Mouse (Mus musculus) midbrain, embryonic 14.5 days (tissue): ENCODE results near the gene Cpm. TPM values are rescaled to one million over a fixed set of nuclear protein-coding genes. Genes with fewer than 3 reads are reported as not detected.

ENCODE experiments used
- ATAC-seq: fragments of 200-750 bp; cut with Nextera tagmentation; 2 replicates; pipeline ENCODE4 v1.8.0; 2017; ENCODE audit warnings: moderate number of reproducible peaks, moderate library complexity; ENCODE audit not compliant: low FRiP score, low TSS enrichment
- DNase-seq: peaks from one replicate; pipeline ENCODE4 v3.0.0-alpha.2; 2015
- H3K27ac ChIP-seq: fragments of 300-500 bp; sonication (generic); replicated peaks from 2 replicates; pipeline ENCODE4 v1.5.1; 2014; ENCODE audit warnings: mild to moderate bottlenecking, low read depth, low read length, moderate library complexity
- H3K27me3 ChIP-seq: fragments of 300-500 bp; sonication (generic); 2 replicates; pipeline ENCODE4 v1.6.1; 2014; ENCODE audit warnings: low read length, control low read depth, mixed read lengths; ENCODE audit not compliant: control insufficient read depth, insufficient read depth
- H3K36me3 ChIP-seq: fragments of 300-500 bp; sonication (generic); 2 replicates; pipeline ENCODE4 v1.6.1; 2014; ENCODE audit warnings: low read length, control low read depth; ENCODE audit not compliant: control insufficient read depth, insufficient read depth
- H3K4me1 ChIP-seq: fragments of 300-500 bp; sonication (generic); 2 replicates; pipeline ENCODE4 v1.6.1; 2014; ENCODE audit warnings: mild to moderate bottlenecking, antibody characterized with exemption, low read length, control low read depth; ENCODE audit not compliant: control insufficient read depth, insufficient read depth
- H3K4me2 ChIP-seq: fragments of 300-500 bp; sonication (generic); 2 replicates; pipeline ENCODE4 v1.6.1; 2014; ENCODE audit warnings: mild to moderate bottlenecking, low read length, moderate library complexity
- H3K4me3 ChIP-seq: fragments of 300-500 bp; sonication (generic); replicated peaks from 2 replicates; pipeline ENCODE4 v1.5.1; 2014; ENCODE audit warnings: low read depth, low read length
- H3K9ac ChIP-seq: fragments of 300-500 bp; sonication (generic); replicated peaks from 2 replicates; pipeline ENCODE4 v1.6.1; 2014; ENCODE audit warnings: mild to moderate bottlenecking, low read length, moderate library complexity
- H3K9me3 ChIP-seq: fragments of 300-500 bp; sonication (generic); 2 replicates; pipeline ENCODE4 v1.6.1; 2016; ENCODE audit warnings: low read length, control low read depth, mixed read lengths; ENCODE audit not compliant: control insufficient read depth
- WGBS: fragments of 180-500 bp; shearing (Covaris S2); extraction: QIAGEN DNeasy Blood & Tissue Kit; methylation state at CpG from one replicate; pipeline ENCODE4 v1.1.7; 2014; 5-methylcytosine and 5-hydroxymethylcytosine counted together
- polyA plus RNA-seq: library from polyadenylated mRNA; unstranded; fragments of >200 nt; fragmentation: Nextera tagmentation; extraction: Ambion mirVana; gene quantifications from 2 replicates; pipeline ENCODE4 v1.2.1, GENCODE M21; 2014

The Cpm gene
- polyA plus RNA-seq, 1 experiment from 2014 or later: 5.4 TPM

- peaks cover 27% of the 10 kb centered on the region for H3K27me3 ChIP-seq
- DNase-seq: no peak
- no peak overlapping the region for H3K27ac ChIP-seq
- H3K4me2 ChIP-seq: no peak overlapping the region
- no peak overlapping the region for H3K4me3 ChIP-seq
- no peaks in the 10 kb centered on the region for H3K9me3 ChIP-seq
- H3K9ac ChIP-seq: no peak overlapping the region
- no peaks in the 10 kb centered on the region for H3K36me3 ChIP-seq
- H3K4me1 ChIP-seq: peaks cover 9% of the 10 kb centered on the region
- WGBS: 88% methylated on average over 5 of the region's 5 CpGs
- no peak for ATAC-seq
These were observed 4.4 kb downstream of the Cpm start for GRCm38 (mm10) chr10:117633564-117634208.

DNA sequence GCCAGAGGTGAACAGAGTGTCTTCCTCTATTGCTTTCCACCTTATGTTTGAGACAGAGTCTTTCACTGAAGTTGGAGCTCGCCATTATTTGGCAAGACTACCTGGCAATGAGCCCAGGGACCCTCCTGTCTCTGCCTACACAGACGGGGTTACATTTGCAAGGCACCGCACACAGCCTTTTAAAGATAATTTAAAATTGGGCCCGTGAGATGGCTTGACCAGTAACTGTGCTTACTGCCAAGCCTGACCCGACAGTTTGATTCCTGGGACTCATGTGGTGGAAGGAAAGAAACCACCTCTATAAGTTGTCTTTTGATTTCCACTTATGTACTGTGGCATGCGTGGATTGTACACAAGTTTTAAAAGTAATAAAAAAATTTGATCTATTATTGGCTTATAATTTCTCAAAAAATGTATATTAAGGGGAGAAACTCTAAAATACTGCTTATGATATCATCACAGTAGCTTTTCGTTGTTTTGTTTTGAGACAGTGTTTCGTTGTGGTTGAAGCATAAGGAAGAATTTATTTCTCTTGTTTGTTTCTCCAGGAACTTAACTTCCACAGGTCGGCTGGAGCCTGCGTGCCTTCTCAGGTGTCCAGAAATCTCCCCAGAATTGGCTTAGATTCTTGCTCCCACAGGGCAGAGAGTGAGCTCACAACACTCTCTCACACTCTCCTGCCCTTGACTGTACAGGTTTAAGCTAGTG is 5.2 kb downstream of the Cpm start:
- no peak overlapping the region for H3K27ac ChIP-seq
- H3K4me1 ChIP-seq: peaks cover under 1% of the 10 kb centered on the region
- H3K4me3 ChIP-seq: no peak overlapping the region
- ATAC-seq (no peak), DNase-seq (no peak)
- no peak overlapping the region for H3K9ac ChIP-seq
- peaks cover 19% of the 10 kb centered on the region for H3K27me3 ChIP-seq
- 89% methylated on average over 10 of the region's 10 CpGs for WGBS
- no peaks in the 10 kb centered on the region for H3K9me3 ChIP-seq
- H3K36me3 ChIP-seq: no peaks in the 10 kb centered on the region
- no peak overlapping the region for H3K4me2 ChIP-seq

DNA sequence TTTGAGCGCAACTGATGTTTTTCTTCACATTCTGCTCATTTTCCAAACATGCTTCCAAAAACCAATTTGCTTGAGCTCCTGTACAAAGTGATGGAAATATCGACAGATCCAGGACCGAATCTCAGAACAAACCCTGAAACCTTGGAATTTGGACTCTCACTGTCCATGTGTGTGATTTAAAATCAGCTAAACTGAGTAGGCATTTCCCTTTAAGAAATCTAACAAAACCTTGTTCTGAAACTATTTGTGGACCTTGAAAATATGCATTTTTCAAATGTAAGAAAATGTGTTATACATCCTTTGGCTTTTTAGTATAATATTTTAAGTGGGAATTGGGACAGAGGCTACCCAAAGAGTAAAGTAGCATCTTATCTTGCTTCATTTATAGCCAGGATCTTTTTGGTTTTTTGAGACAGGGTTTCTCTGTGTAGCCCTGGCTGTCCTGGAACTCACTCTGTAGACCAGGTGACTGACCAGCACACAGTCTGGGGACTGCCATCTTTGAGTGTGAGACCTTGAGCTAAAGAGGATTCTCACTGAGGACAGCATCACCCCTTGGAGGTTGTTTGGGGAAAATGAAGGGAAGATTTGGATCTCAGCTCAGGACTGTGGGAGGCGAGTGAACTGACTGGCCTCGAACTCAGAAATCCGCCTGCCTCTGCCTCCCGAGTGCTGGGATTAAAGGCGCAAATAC is 5.9 kb downstream of the Cpm start:
- H3K4me1 ChIP-seq: no peaks in the 10 kb centered on the region; the same call in 1 of the 2 replicates
- H3K36me3 ChIP-seq: no peaks in the 10 kb centered on the region
- no peak overlapping the region for H3K27ac ChIP-seq
- ATAC-seq (no peak), DNase-seq (no peak)
- H3K4me2 ChIP-seq: no peak overlapping the region
- no peak overlapping the region for H3K4me3 ChIP-seq
- H3K9ac ChIP-seq: no peak overlapping the region
- peaks cover 12% of the 10 kb centered on the region for H3K27me3 ChIP-seq
- H3K9me3 ChIP-seq: no peaks in the 10 kb centered on the region
- WGBS: 95% methylated on average over 8 of the region's 8 CpGs

DNA sequence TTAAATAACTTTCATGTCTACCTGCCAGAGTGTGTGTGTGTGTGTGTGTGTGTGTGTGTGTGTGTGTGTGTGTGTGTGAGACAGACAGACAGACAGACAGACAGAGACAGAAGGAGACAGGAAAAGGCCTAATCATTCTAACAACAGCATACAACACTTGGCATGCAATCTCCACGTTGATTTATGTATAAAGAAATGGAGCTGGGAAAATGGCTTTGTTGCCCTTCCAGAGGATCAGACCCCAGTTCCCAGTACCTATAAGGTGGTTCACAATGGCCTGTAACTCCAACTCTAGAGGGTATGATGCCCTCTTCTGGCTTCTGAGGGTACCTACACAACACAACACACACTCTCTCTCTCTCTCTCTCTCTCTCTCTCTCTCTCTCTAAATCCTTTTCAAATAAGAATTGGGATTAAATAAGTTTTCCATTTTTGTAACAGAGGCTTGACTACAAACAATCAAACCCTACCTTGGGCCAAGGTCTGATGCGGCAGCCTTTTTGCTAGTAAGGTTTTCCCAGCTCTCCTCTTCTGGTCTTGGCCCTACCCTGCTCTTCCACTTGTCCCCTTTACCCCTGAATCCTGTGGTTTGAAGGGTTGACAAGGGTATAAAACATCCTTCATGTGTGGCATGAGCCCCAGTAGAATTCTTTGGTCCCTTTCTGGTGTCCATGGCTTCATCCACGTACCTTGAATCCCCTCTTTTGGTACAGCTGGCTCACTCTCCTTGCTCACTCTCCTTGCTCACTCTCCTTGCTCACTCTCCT is 6.7 kb downstream of the Cpm start:
- DNase-seq (no peak), ATAC-seq (no peak)
- no peak overlapping the region for H3K27ac ChIP-seq
- H3K9me3 ChIP-seq: no peaks in the 10 kb centered on the region
- H3K27me3 ChIP-seq: peaks cover 4% of the 10 kb centered on the region
- no peak overlapping the region for H3K4me2 ChIP-seq
- no peak overlapping the region for H3K9ac ChIP-seq
- no peaks in the 10 kb centered on the region for H3K36me3 ChIP-seq
- H3K4me1 ChIP-seq: no peaks in the 10 kb centered on the region; the same call in 1 of the 2 replicates
- no peak overlapping the region for H3K4me3 ChIP-seq
- 80% methylated on average over 3 of the region's 3 CpGs for WGBS

DNA sequence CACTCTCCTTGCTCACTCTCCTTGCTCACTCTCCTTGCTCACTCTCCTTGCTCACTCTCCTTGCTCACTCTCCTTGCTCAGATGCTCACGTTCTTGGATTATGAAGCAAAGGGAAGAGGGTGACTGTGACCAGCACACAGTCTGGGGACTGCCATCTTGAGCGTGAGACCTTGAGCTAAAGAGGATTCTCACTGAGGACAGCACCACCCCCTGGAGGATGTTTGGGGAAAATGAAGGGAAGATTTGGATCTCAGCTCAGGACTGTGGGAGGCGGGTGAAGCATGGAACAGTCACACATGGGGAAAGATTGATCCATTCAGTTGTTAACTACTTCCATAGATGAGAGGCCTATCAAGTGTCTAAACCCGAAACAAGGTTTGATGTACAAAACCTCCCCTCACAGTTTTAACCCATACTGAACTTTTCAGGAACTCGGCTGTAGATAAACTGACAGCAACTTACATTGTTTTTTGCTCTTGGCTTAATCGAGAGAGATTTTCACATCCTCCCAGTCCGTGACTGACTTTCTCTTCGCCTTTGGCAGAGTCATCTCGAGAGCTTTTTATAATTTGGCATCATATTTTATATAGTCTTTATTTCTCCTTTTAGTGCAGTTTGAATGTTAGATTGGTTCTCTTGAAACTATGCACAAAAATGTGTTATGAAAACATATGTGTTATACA is 7.9 kb downstream of the Cpm start:
- 70% methylated on average over 9 of the region's 9 CpGs for WGBS
- no peaks in the 10 kb centered on the region; the same call in 1 of the 2 replicates for H3K4me1 ChIP-seq
- no peaks in the 10 kb centered on the region for H3K27me3 ChIP-seq

DNA sequence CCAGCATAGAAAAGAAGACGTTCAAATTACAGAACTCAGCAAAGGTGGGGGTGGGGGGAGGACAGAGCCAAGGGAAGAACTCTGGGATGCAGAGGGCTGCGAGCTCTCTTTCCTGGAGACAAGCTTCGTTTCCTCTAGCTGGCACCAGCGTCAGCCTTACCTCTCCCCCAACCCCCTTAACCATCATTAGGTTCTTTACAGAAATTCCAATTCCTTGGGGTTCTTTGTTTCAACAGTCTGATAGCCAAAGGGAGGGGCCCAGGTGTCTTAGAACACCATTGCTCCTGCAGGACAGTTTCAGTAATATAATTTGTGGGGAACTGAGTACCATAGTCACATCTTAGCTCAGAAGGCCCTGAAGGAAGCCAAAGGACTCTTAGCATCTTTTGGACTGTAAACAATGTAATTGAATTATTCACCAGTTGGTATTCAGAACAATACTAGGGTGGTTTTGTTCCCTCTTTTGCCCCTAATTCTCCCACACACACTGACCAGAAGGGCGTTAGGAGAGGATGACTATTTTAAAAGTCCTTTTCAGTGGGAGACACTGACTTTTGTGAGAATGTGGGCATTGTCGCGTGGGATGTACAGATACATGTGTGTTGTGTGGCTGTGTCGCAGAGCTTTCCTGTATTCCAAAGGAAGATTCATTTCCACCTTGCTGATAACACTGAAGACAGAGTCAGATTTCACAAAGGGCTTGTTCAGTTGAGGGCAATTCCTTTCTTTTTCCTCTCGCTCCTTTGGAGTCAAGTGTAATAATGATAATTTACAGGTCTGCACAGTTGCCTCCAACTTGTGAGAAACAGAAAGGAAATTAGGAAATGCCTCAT is 8.7 kb downstream of the Cpm start:
- no peak overlapping the region for H3K4me2 ChIP-seq
- H3K27ac ChIP-seq: no peak overlapping the region
- H3K36me3 ChIP-seq: no peaks in the 10 kb centered on the region
- H3K9me3 ChIP-seq: no peaks in the 10 kb centered on the region
- H3K4me1 ChIP-seq: no peaks in the 10 kb centered on the region; the same call in 1 of the 2 replicates
- no peaks in the 10 kb centered on the region for H3K27me3 ChIP-seq
- H3K9ac ChIP-seq: no peak overlapping the region
- H3K4me3 ChIP-seq: no peak overlapping the region
- DNase-seq (no peak), ATAC-seq (no peak)
- WGBS: 78% methylated on average over 9 of the region's 9 CpGs

More for the DNA sequence above, 7.9 kb downstream of the Cpm start:
- no peak overlapping the region for H3K27ac ChIP-seq
- peak; percentile 20 for DNase-seq
- no peaks in the 10 kb centered on the region for H3K36me3 ChIP-seq
- no peak overlapping the region for H3K9ac ChIP-seq
- ATAC-seq: no peak
- no peak overlapping the region for H3K4me3 ChIP-seq
- H3K4me2 ChIP-seq: no peak overlapping the region
- no peaks in the 10 kb centered on the region for H3K9me3 ChIP-seq

DNA sequence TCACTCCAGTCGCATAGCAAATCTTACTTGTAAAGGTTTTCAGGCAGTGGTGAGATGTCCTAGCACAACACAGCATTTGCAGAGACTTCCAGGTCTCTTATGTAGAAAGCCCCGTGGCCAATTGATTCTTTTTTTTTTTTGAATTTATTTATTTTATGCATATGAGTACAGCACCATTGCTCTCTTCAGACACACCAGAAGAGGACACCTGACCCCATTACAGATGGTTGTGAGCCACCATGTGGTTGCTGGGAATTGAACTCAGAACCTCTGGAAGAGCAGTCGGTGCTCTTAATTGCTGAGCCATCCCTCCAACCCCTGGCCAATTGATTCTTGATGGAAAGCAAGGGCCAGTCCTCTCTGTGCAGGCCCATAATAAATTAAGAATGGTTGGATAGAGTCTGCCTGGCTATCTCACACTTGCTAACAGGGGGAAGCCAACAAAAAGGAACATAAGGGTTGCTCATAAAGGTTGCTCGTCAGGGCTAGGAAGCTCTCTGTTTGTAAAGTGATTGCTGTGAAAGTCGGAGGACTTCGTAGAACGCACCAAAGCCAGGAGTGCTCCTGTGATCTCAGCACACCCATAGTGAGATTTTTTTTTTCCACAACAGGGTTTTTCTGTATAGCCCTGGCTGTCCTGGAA is 9.4 kb downstream of the Cpm start:
- no peak overlapping the region for H3K27ac ChIP-seq
- H3K4me2 ChIP-seq: no peak overlapping the region
- ATAC-seq: no peak
- 92% methylated on average over 7 of the region's 7 CpGs for WGBS
- DNase-seq: no peak
- H3K36me3 ChIP-seq: no peaks in the 10 kb centered on the region
- H3K9ac ChIP-seq: no peak overlapping the region
- no peaks in the 10 kb centered on the region for H3K9me3 ChIP-seq
- H3K27me3 ChIP-seq: no peaks in the 10 kb centered on the region
- H3K4me1 ChIP-seq: no peaks in the 10 kb centered on the region; the same call in 1 of the 2 replicates
- H3K4me3 ChIP-seq: no peak overlapping the region
